Mouse (Mus musculus): ENCODE measurements around the gene Hras. TPM values are rescaled to one million over a fixed set of nuclear protein-coding genes. Genes with fewer than 3 reads are reported as not detected.

Hras gene
- polyA plus RNA-seq, 2 experiments = 66.8 to 84.4 TPM

- H3K36me3 ChIP-seq (replicated peaks; ENCODE audit: control insufficient read depth, insufficient read depth, low read depth) = peaks cover 6% of the 10 kb centered on the region; the same call in 1 of the 2 replicates
- peak; percentile 95 to 97 (median 96) for DNase-seq (ENCODE audit: low read depth in 3 of 3, low spot score in 3 of 3)
- H3K4me3 ChIP-seq (ENCODE audit: insufficient read depth in 1 of 2, low read depth in 2 of 2, low read length in 2 of 2) = peak within 1 kb of the TSS; percentile 60 to 63
- H3K9me3 ChIP-seq (ENCODE audit: control insufficient read depth, low read length) = no peaks in the 10 kb centered on the region
- peak; percentile 93 for ATAC-seq (ENCODE audit: insufficient read depth)
- peak within 1 kb of the TSS; percentile 64 for H3K9ac ChIP-seq (replicated peaks)
- peak within 1 kb of the TSS; percentile 74 for H3K4me2 ChIP-seq (ENCODE audit: low read depth)
- peaks cover 21 to 49% of the 10 kb centered on the region in 2 experiments for H3K4me1 ChIP-seq (replicated peaks; ENCODE audit: control insufficient read depth in 2 of 2, insufficient read depth in 2 of 2, low read length in 1 of 2)
- no peaks in the 10 kb centered on the region for H3K27me3 ChIP-seq (ENCODE audit: control insufficient read depth, insufficient read depth, low read length)
- 4% methylated on average over 40 of the region's 41 CpGs for whole genome bisulfite sequencing (ENCODE audit: insufficient replicate concordance)
- peak within 1 kb of the TSS; percentile 71 for H3K27ac ChIP-seq
- TF ChIP-seq CTCF (IDR thresholded peaks at IDR 0.05; ENCODE audit: low read depth) (no peak), EP300 (IDR thresholded peaks at IDR 0.05; ENCODE audit: low read depth) (no peak)
Observed at GRCm38 (mm10) chr7:141215101-141215879, 21.5 kb upstream of the Hras start, which contains the start of gene Rassf7. Rassf7 (plus strand) TSS chr7:141215860.

GRCm38 (mm10) chr7:141214310-141214709 is 20.5 kb upstream of the Hras start:
- no peak for DNase-seq (ENCODE audit: low read depth in 3 of 3, low spot score in 3 of 3)
- no peaks in the 10 kb centered on the region for H3K9me3 ChIP-seq (ENCODE audit: control insufficient read depth, low read length)
- peak overlapping the region; percentile 38 for H3K27ac ChIP-seq
- TF ChIP-seq EP300 (IDR thresholded peaks at IDR 0.05; ENCODE audit: low read depth) (no peak), CTCF (IDR thresholded peaks at IDR 0.05; ENCODE audit: low read depth) (no peak)
- H3K4me1 ChIP-seq (replicated peaks; ENCODE audit: control insufficient read depth in 2 of 2, insufficient read depth in 2 of 2, low read length in 1 of 2) = peaks cover 31 to 51% of the 10 kb centered on the region in 2 experiments
- H3K4me2 ChIP-seq (ENCODE audit: low read depth) = no peak overlapping the region
- no peaks in the 10 kb centered on the region for H3K27me3 ChIP-seq (ENCODE audit: control insufficient read depth, insufficient read depth, low read length)
- H3K36me3 ChIP-seq (replicated peaks; ENCODE audit: control insufficient read depth, insufficient read depth, low read depth) = peaks cover under 1% of the 10 kb centered on the region; the same call in 1 of the 2 replicates
- 67% methylated on average over 3 of the region's 3 CpGs for WGBS (ENCODE audit: insufficient replicate concordance)
- no peak for ATAC-seq (ENCODE audit: insufficient read depth)
- no peak overlapping the region for H3K9ac ChIP-seq (replicated peaks)
- H3K4me3 ChIP-seq (ENCODE audit: insufficient read depth in 1 of 2, low read depth in 2 of 2, low read length in 2 of 2) = no peak overlapping the region

GRCm38 (mm10) chr7:141213605-141214235 is 19.9 kb upstream of the Hras start, which contains the start of gene Lmntd2:
Lmntd2 (minus strand) TSS chr7:141214080.
- Histone ChIP-seq H3K36me3 (replicated peaks; ENCODE audit: control insufficient read depth, insufficient read depth, low read depth) (no peaks in the 10 kb centered on the region; the same call in 1 of the 2 replicates), H3K27me3 (ENCODE audit: control insufficient read depth, insufficient read depth, low read length) (no peaks in the 10 kb centered on the region), H3K4me1 (replicated peaks; ENCODE audit: control insufficient read depth in 2 of 2, insufficient read depth in 2 of 2, low read length in 1 of 2) (peaks cover 37 to 57% of the 10 kb centered on the region in 2 experiments), H3K27ac (peak within 1 kb of the TSS; percentile 71), H3K9me3 (ENCODE audit: control insufficient read depth, low read length) (no peaks in the 10 kb centered on the region), H3K4me2 (ENCODE audit: low read depth) (peak within 1 kb of the TSS; percentile 74), H3K9ac (replicated peaks) (peak within 1 kb of the TSS; percentile 48; the same call in 1 of the 2 replicates), H3K4me3 (ENCODE audit: insufficient read depth in 1 of 2, low read depth in 2 of 2, low read length in 2 of 2) (peak within 1 kb of the TSS; percentile 60 to 63; a peak in 3 of 4 replicates)
- no peak for TF ChIP-seq CTCF (IDR thresholded peaks at IDR 0.05; ENCODE audit: low read depth)
- ATAC-seq (ENCODE audit: insufficient read depth) = no peak
- DNase-seq (ENCODE audit: low read depth in 3 of 3, low spot score in 3 of 3) = no peak
- WGBS (ENCODE audit: insufficient replicate concordance) = 87% methylated on average over 11 of the region's 11 CpGs

GRCm38 (mm10) chr7:141213133-141213532 is 19.3 kb upstream of the Hras start:
- WGBS (ENCODE audit: insufficient replicate concordance) = 85% methylated on average over 3 of the region's 3 CpGs
- Histone ChIP-seq H3K4me2 (ENCODE audit: low read depth) (no peak overlapping the region), H3K4me3 (ENCODE audit: insufficient read depth in 1 of 2, low read depth in 2 of 2, low read length in 2 of 2) (no peak overlapping the region), H3K4me1 (replicated peaks; ENCODE audit: control insufficient read depth in 2 of 2, insufficient read depth in 2 of 2, low read length in 1 of 2) (peaks cover 42 to 62% of the 10 kb centered on the region in 2 experiments), H3K27me3 (ENCODE audit: control insufficient read depth, insufficient read depth, low read length) (no peaks in the 10 kb centered on the region), H3K27ac (no peak overlapping the region), H3K9ac (replicated peaks) (no peak overlapping the region), H3K9me3 (ENCODE audit: control insufficient read depth, low read length) (no peaks in the 10 kb centered on the region), H3K36me3 (replicated peaks; ENCODE audit: control insufficient read depth, insufficient read depth, low read depth) (no peaks in the 10 kb centered on the region; the same call in 1 of the 2 replicates)
- DNase-seq (ENCODE audit: low read depth in 3 of 3, low spot score in 3 of 3) = no peak
- TF ChIP-seq EP300 (IDR thresholded peaks at IDR 0.05; ENCODE audit: low read depth) (no peak), CTCF (IDR thresholded peaks at IDR 0.05; ENCODE audit: low read depth) (no peak)
- no peak for ATAC-seq (ENCODE audit: insufficient read depth)

- Histone ChIP-seq H3K4me2 (ENCODE audit: low read depth) (no peak overlapping the region), H3K9ac (replicated peaks) (no peak overlapping the region; the same call in none of the 2 replicates), H3K36me3 (replicated peaks; ENCODE audit: control insufficient read depth, insufficient read depth, low read depth) (no peaks in the 10 kb centered on the region), H3K27ac (peak overlapping the region; percentile 83), H3K4me3 (ENCODE audit: insufficient read depth in 1 of 2, low read depth in 2 of 2, low read length in 2 of 2) (no peak overlapping the region), H3K9me3 (ENCODE audit: control insufficient read depth, low read length) (no peaks in the 10 kb centered on the region), H3K4me1 (replicated peaks; ENCODE audit: control insufficient read depth in 2 of 2, insufficient read depth in 2 of 2, low read length in 1 of 2) (peaks cover 53 to 70% of the 10 kb centered on the region in 2 experiments), H3K27me3 (ENCODE audit: control insufficient read depth, insufficient read depth, low read length) (no peaks in the 10 kb centered on the region)
- no peak for TF ChIP-seq CTCF (IDR thresholded peaks at IDR 0.05; ENCODE audit: low read depth)
- no peak for TF ChIP-seq EP300 (IDR thresholded peaks at IDR 0.05; ENCODE audit: low read depth)
- DNase-seq (ENCODE audit: low read depth in 3 of 3, low spot score in 3 of 3) (no peak), ATAC-seq (ENCODE audit: insufficient read depth) (no peak)
- 84% methylated on average over 14 of the region's 14 CpGs for WGBS (ENCODE audit: insufficient replicate concordance)
Observed at GRCm38 (mm10) chr7:141210606-141211131, 16.9 kb upstream of the Hras start.

Data from liver, embryonic 14.5 days (tissue).